Mouse (Mus musculus) liver, embryonic 14.5 days (tissue): Measurements from ENCODE around the gene Pacsin2. TPM values are rescaled to one million over a fixed set of nuclear protein-coding genes. Genes with fewer than 3 reads are reported as not detected.
"Not testable (repeated sequence)": the region's sequence is repeated elsewhere in the genome, so short reads cannot be mapped to it uniquely, and the experiment has no call there.

Experiments
- ATAC-seq: fragments of 200-750 bp; cut with Nextera tagmentation; 2 replicates; pipeline ENCODE4 v1.8.0; 2017; ENCODE audit warnings: moderate number of reproducible peaks, mild to moderate bottlenecking, moderate library complexity; ENCODE audit not compliant: insufficient read depth
- DNase-seq, 3 experiments: peaks; one replicate each; pipeline ENCODE4 v3.0.0-alpha.2; 2012 to 2013; ENCODE audit warnings: low read depth in 3 of 3, low spot score in 3 of 3
- H3K27ac ChIP-seq: fragments of 300-500 bp; sonication (generic); 2 replicates; pipeline ENCODE4 v1.5.1; 2014; ENCODE audit warnings: moderate library complexity, mild to moderate bottlenecking, control low read depth, inconsistent platforms
- H3K27me3 ChIP-seq: fragments of 300-500 bp; sonication (generic); 2 replicates; pipeline ENCODE4 v1.6.1; 2014; ENCODE audit warnings: mild to moderate bottlenecking, low read length, moderate library complexity; ENCODE audit not compliant: control insufficient read depth, insufficient read depth
- H3K36me3 ChIP-seq: fragments of 300-500 bp; sonication (generic); replicated peaks from 2 replicates; pipeline ENCODE4 v1.6.1; 2014; ENCODE audit warnings: low read depth; ENCODE audit not compliant: control insufficient read depth, insufficient read depth
- H3K4me1 ChIP-seq, 2 experiments: fragments of 200-500 bp in 1 of 2; fragments of 300-500 bp in 1 of 2; sonication (generic) in 1 of 2; replicated peaks; 2 replicates each; pipeline ENCODE4 v1.6.1; 2012 to 2014; ENCODE audit warnings: antibody characterized with exemption in 1 of 2, inconsistent platforms in 1 of 2, low read length in 1 of 2; ENCODE audit not compliant: control insufficient read depth in 2 of 2, insufficient read depth in 2 of 2
- H3K4me2 ChIP-seq: fragments of 300-500 bp; sonication (generic); 2 replicates; pipeline ENCODE4 v1.6.1; 2014; ENCODE audit warnings: low read depth, mild to moderate bottlenecking, control low read depth, moderate library complexity
- H3K4me3 ChIP-seq, 2 experiments: fragments of 200-500 bp in 1 of 2; fragments of 300-500 bp in 1 of 2; sonication (generic) in 1 of 2; 2 replicates each; pipeline ENCODE4 v1.5.1; 2012 to 2014; ENCODE audit warnings: low read depth in 2 of 2, low read length in 2 of 2, mild to moderate bottlenecking in 2 of 2, control low read depth in 1 of 2, inconsistent platforms in 1 of 2, moderate library complexity in 1 of 2; ENCODE audit not compliant: insufficient read depth in 1 of 2
- H3K9ac ChIP-seq: fragments of 300-500 bp; sonication (generic); replicated peaks from 2 replicates; pipeline ENCODE4 v1.6.1; 2014; ENCODE audit warnings: mild to moderate bottlenecking, control low read depth, moderate library complexity
- H3K9me3 ChIP-seq: fragments of 300-500 bp; sonication (generic); 2 replicates; pipeline ENCODE4 v1.6.1; 2016; ENCODE audit warnings: low read length, mixed read lengths; ENCODE audit not compliant: control insufficient read depth
- CTCF ChIP-seq: IDR thresholded peaks from 2 replicates; pipeline ENCODE4 v1.5.1; 2016; ENCODE audit warnings: antibody characterized with exemption, low read depth, control low read depth
- EP300 ChIP-seq: IDR thresholded peaks from 2 replicates; pipeline ENCODE4 v1.6.1; 2016; ENCODE audit warnings: antibody characterized with exemption, low read depth
- WGBS: fragments of 180-500 bp; shearing (Covaris S2); extraction: QIAGEN DNeasy Blood & Tissue Kit; methylation state at CpG from one replicate; pipeline ENCODE4 v1.1.7; 2014; ENCODE audit not compliant: insufficient replicate concordance; 5-methylcytosine and 5-hydroxymethylcytosine counted together
- polyA plus RNA-seq, 2 experiments: library from polyadenylated mRNA; depleted of rRNA in 1 of 2; stranded (reverse) in 1 of 2; unstranded in 1 of 2; fragments of >200 nt; fragmentation: Nextera tagmentation in 1 of 2; extraction: Ambion mirVana in 1 of 2; gene quantifications; 2 replicates each; pipeline versions ENCODE4 v1.2.1 to v1.2.3; 2012 to 2014

Gene Pacsin2
- polyA plus RNA-seq (2012; rRNA removed) (30.1 and 39.7 TPM in 2 replicates), polyA plus RNA-seq (2014; fragmentation: Nextera tagmentation; extraction: Ambion mirVana) (32.8 and 37.6 TPM in 2 replicates)

DNA sequence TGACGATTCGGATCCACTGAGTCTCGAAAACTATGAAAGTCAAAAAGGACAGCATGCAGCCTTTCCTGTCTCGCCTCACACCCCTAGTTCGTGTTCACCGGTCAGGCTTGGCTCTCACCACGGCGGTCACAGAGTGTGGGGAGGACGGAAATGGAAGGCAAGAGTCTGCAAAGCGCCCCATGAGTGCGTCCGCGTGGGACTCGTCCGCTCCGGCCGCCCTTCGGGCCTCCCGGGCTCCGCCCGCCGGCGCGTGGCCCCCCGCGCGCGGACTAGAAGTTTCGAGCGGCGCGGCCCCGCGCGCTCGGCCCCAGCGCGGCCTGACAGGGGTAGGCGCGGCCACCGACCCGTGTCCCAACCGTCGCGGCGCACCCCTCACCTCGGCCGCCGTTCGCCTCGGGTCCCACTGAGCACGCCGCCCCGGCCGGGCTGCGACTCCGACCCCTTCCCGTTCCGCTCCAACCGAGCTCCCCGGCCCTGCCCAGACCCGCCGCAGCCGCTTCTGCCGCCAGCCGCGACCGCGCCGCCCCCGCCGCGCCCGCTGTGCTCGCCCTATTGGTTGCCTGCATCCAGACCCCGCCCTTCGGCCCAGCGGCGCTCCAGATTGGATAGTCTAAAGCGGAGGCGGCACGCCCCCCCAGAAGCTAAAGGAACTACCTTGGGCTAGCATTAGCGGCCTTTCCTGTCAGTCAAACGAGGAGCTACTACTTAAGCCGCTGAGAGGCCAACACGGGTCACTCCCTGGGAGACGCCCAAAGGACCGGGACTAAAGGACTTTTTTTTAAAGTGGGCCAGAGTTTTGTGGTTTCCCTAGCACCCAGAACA is at the start of gene Pacsin2:
Gene Pacsin2, minus strand, starts transcription at position 524 of the 822 bp plus-strand sequence.
- Histone ChIP-seq H3K9me3 (no peaks in the 10 kb centered on the region), H3K36me3 (no peaks in the 10 kb centered on the region), H3K4me3 (peak within 1 kb of the TSS; percentile 82 to 84), H3K4me1 (peaks cover 9 to 23% of the 10 kb centered on the region in 2 experiments), H3K27ac (peak within 1 kb of the TSS; percentile 57), H3K27me3 (no peaks in the 10 kb centered on the region), H3K4me2 (peak within 1 kb of the TSS; percentile 91), H3K9ac (peak within 1 kb of the TSS; percentile 84)
- 0 out of 2 replicates have a peak, but pooled peaks have one; percentile 14 for TF ChIP-seq EP300
- no peak for TF ChIP-seq CTCF
- DNase-seq (peak; percentile 98 to 99 (median 98)), ATAC-seq (peak; percentile 97)
- WGBS = under 1% methylated on average over 88 of the region's 88 CpGs

DNA sequence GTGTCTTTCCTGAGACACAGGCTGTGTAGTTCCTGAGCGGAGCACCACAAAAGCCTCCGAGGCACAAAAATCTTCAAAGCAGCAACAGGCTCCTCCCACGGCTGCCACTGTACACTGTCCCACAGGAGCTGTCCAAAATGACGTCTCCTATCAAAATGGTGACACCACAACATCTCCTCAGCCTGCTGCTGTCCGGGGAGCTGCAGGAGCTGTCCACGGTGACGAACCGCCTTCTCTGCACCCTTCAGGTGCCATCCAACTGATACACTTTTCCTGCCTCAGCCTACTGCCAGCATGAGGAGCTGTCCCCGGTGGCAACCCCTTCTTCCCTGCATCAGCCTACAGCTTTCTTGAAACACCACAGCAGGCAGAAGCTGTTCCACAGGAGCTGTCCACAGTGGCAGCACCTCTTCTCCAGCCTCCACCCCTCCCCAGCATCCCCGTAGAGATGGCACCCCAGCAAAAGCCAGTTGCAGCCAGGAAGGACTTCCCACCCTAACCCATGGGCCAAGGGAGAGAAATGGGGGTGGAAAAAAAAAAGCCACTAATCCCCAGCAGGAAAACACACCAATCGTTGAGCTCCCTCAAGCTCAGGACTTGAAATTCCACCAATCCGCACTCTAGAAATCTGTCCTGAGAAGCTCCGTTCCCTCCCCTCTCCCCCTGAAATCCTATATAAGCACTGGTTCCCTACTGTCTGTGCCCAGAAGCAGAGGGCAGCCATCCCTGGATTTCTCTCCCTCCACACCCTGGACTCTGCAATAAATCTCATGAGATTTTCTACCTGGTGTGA is 48.3 kb upstream of the Pacsin2 start:
- H3K9me3 ChIP-seq = no peaks in the 10 kb centered on the region
- H3K4me1 ChIP-seq = peaks cover 5 to 7% of the 10 kb centered on the region in 2 experiments
- TF ChIP-seq CTCF (no peak), EP300 (no peak)
- no peaks in the 10 kb centered on the region for H3K36me3 ChIP-seq
- no peak overlapping the region for H3K27ac ChIP-seq
- no peak overlapping the region for H3K9ac ChIP-seq
- no peaks in the 10 kb centered on the region for H3K27me3 ChIP-seq
- no peak overlapping the region for H3K4me2 ChIP-seq
- WGBS = 49% methylated on average over 13 of the region's 13 CpGs
- DNase-seq (no peak), ATAC-seq (no peak)
- H3K4me3 ChIP-seq = no peak overlapping the region

DNA sequence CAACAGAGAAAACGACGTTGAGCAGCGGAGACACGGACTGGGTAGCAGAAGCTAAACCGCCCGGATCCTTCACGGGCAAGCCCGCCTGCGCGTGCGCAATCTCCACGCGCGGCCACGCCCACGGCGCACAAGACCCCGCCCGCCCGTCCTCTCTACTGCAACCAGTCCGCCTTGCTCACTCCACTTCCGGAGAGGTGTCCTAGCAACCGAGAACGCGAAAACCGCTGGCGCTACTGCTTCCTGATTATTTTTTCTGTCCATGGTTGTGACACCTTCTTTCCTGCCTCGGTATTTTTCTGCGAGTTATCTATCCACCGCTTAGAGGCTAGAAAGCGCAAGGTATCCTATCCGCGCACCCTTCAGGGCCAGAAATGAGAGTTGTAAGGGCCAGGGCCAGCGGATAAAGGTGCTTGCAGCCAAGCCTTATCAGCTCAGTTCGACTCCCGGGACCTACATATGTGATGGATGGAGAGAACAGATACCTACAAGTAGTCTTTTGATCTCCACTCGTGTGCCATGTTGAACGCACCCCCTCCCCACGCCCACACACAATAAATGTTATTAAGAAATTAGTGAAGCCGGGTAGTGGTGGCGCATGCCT is 46.5 kb upstream of the Pacsin2 start, which contains the start of gene Ttll1:
Gene Ttll1, minus strand, starts transcription at position 89 of the 601 bp plus-strand sequence.
- no peaks in the 10 kb centered on the region for H3K36me3 ChIP-seq
- peak within 1 kb of the TSS; percentile 58 to 77 for H3K4me3 ChIP-seq
- peak; percentile 91 for ATAC-seq
- H3K27me3 ChIP-seq = no peaks in the 10 kb centered on the region
- peak within 1 kb of the TSS; percentile 89 for H3K4me2 ChIP-seq
- no peaks in the 10 kb centered on the region for H3K9me3 ChIP-seq
- WGBS = 6% methylated on average over 41 of the region's 41 CpGs
- peaks cover 5 to 7% of the 10 kb centered on the region in 2 experiments for H3K4me1 ChIP-seq
- DNase-seq = peak; percentile 78 to 83 (median 80)
- no peak within 1 kb of the TSS for H3K27ac ChIP-seq
- H3K9ac ChIP-seq = peak within 1 kb of the TSS; percentile 58
- TF ChIP-seq EP300 (no peak), CTCF (no peak)

DNA sequence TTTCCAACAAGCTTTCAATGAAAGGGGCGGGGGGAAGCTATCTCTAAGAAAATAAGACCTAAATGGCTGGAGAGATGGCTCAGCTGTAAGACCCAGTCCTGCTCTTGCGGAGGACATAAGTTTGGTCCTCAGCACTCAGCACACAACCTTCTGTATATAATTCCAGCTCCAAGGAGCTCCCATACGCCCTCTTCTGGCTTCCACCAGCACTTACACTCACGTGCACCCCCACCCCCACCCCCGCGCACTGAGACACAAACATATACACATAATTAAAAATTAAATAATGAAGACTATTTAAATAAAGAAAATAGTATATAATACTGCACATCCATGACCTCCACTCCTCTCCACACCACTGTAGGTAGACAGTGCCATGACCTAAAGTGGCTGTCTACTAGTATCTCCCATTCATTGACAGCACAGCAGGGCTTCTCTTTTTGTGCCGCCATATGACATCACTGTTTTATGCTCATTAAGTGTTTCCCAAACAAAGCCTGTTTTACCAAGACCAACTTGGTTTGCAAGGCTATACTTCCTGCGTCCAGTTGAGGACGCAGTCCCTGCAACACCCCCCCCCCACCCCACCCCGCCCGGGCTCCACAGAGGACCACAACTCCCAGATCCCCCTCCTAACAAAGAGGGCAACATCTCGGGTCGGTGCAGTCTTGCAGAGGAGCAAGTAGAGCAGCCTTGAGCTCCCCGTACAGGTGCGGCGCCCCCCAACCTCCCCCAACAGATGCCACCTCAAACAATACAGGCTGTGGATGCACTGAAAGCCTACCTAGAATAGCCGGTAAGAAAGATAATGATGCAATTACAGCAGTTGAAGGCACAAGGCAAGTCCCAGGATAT is 45.8 kb upstream of the Pacsin2 start:
- no peaks in the 10 kb centered on the region for H3K36me3 ChIP-seq
- H3K27me3 ChIP-seq = no peaks in the 10 kb centered on the region
- TF ChIP-seq EP300 = no peak
- TF ChIP-seq CTCF = peak; percentile 41
- H3K4me2 ChIP-seq = peak overlapping the region; percentile 89
- H3K27ac ChIP-seq = no peak overlapping the region
- H3K4me3 ChIP-seq = peak overlapping the region; percentile 58 to 77
- peaks cover 5 to 7% of the 10 kb centered on the region in 2 experiments for H3K4me1 ChIP-seq
- H3K9ac ChIP-seq = peak overlapping the region; percentile 58
- DNase-seq (no peak), ATAC-seq (peak; percentile 50)
- no peaks in the 10 kb centered on the region for H3K9me3 ChIP-seq
- WGBS = 24% methylated on average over 17 of the region's 17 CpGs

DNA sequence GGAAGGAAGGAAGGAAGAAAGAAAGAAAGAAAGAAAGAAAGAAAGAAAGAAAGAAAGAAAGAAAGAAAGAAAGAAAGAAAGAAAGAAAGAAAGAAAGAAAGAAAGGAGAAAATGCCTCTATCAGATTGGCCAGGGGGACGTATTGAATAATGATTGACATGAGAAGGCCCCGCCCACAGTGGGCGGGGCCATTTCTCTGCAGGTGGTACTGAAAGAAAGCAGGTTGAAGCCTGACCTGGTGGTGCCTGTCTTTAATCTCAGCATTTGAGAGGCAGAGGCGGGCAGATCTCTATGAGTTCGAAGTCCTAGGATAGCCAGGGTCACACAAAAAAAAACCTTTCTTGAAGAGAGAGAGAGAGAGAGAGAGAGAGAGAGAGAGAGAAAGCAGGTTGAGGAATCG is 37.1 kb upstream of the Pacsin2 start:
- DNase-seq = peak in 1 of 3 experiments; percentile 28
- not testable (repeated sequence) for H3K4me2 ChIP-seq, H3K4me1 ChIP-seq, H3K27me3 ChIP-seq, H3K9me3 ChIP-seq, H3K9ac ChIP-seq, H3K4me3 ChIP-seq, H3K36me3 ChIP-seq, H3K27ac ChIP-seq, ATAC-seq
- WGBS = 44% methylated on average over 6 of the region's 6 CpGs
